Mouse (Mus musculus) hindbrain, embryonic 15.5 days (tissue): ENCODE measurements around the gene Npw. TPM values are rescaled to one million over a fixed set of nuclear protein-coding genes. Genes with fewer than 3 reads are reported as not detected.

Experiments
- ATAC-seq: fragments of 200-750 bp; cut with Nextera tagmentation; 2 replicates; pipeline ENCODE4 v1.8.0; 2017; ENCODE audit warnings: low read depth, moderate number of reproducible peaks, moderate TSS enrichment; ENCODE audit not compliant: low FRiP score
- H3K27ac ChIP-seq: fragments of 300-500 bp; sonication (generic); replicated peaks from 2 replicates; pipeline ENCODE4 v1.5.1; 2015; ENCODE audit warnings: mild to moderate bottlenecking, inconsistent platforms
- H3K27me3 ChIP-seq: fragments of 300-500 bp; sonication (generic); 2 replicates; pipeline ENCODE4 v1.6.1; 2015; ENCODE audit warnings: control low read depth, inconsistent platforms
- H3K36me3 ChIP-seq: fragments of 300-500 bp; sonication (generic); 2 replicates; pipeline ENCODE4 v1.6.1; 2015; ENCODE audit warnings: control low read depth, inconsistent platforms
- H3K4me1 ChIP-seq: fragments of 300-500 bp; sonication (generic); replicated peaks from 2 replicates; pipeline ENCODE4 v1.6.1; 2015; ENCODE audit warnings: control low read depth, inconsistent platforms
- H3K4me2 ChIP-seq: fragments of 300-500 bp; sonication (generic); 2 replicates; pipeline ENCODE4 v1.6.1; 2015; ENCODE audit warnings: moderate library complexity, mild to moderate bottlenecking, inconsistent platforms
- H3K4me3 ChIP-seq: fragments of 300-500 bp; sonication (generic); 2 replicates; pipeline ENCODE4 v1.5.1; 2015; ENCODE audit warnings: mild to moderate bottlenecking, inconsistent platforms
- H3K9ac ChIP-seq: fragments of 300-500 bp; sonication (generic); 2 replicates; pipeline ENCODE4 v1.6.1; 2015; ENCODE audit warnings: inconsistent platforms
- H3K9me3 ChIP-seq: fragments of 300-500 bp; sonication (generic); 2 replicates; pipeline ENCODE4 v1.6.1; 2016; ENCODE audit warnings: control low read depth, inconsistent platforms
- WGBS: fragments of 180-500 bp; shearing (Covaris S2); methylation state at CpG from one replicate; pipeline ENCODE4 v1.1.7; 2015; 5-methylcytosine and 5-hydroxymethylcytosine counted together
- polyA plus RNA-seq: library from polyadenylated mRNA; unstranded; fragments of >200 nt; fragmentation: Nextera tagmentation; extraction: Ambion mirVana; gene quantifications from 2 replicates; pipeline ENCODE4 v1.2.1, GENCODE M21; 2015

Gene Npw
- polyA plus RNA-seq, 1 experiment from 2014 or later: 0.31 TPM

GRCm38 (mm10) chr17:24689251-24690081 lies 31.2 kb upstream of the Npw start, which contains the start of gene Syngr3:
Gene Syngr3, minus strand, starts transcription at chr17:24689955.
- peak within 1 kb of the TSS; percentile 92 for H3K9ac ChIP-seq
- H3K27me3 ChIP-seq: peaks cover 7% of the 10 kb centered on the region
- peaks cover 12% of the 10 kb centered on the region; the same call in 1 of the 2 replicates for H3K36me3 ChIP-seq
- peak within 1 kb of the TSS; percentile 93 for H3K27ac ChIP-seq
- H3K4me1 ChIP-seq: peaks cover 44% of the 10 kb centered on the region
- peak within 1 kb of the TSS; percentile 58 for H3K4me2 ChIP-seq
- H3K9me3 ChIP-seq: no peaks in the 10 kb centered on the region
- 1% methylated on average over 44 of the region's 55 CpGs for WGBS
- H3K4me3 ChIP-seq: peak within 1 kb of the TSS; percentile 66
- peak; percentile 74 for ATAC-seq

- H3K4me1 ChIP-seq: peaks cover 41% of the 10 kb centered on the region
- H3K27ac ChIP-seq: no peak overlapping the region
- peak overlapping the region; percentile 3; the same call in 1 of the 2 replicates for H3K9ac ChIP-seq
- 17% methylated on average over 23 of the region's 23 CpGs for WGBS
- peaks cover 7% of the 10 kb centered on the region for H3K27me3 ChIP-seq
- peak overlapping the region; percentile 58 for H3K4me2 ChIP-seq
- H3K36me3 ChIP-seq: peaks cover 7% of the 10 kb centered on the region; the same call in 1 of the 2 replicates
- ATAC-seq: no peak
- peak overlapping the region; percentile 66 for H3K4me3 ChIP-seq
- no peaks in the 10 kb centered on the region for H3K9me3 ChIP-seq
These were observed 29.3 kb upstream of the Npw start for GRCm38 (mm10) chr17:24687599-24687998.

GRCm38 (mm10) chr17:24687146-24687595 lies 28.9 kb upstream of the Npw start:
- peaks cover 3% of the 10 kb centered on the region; the same call in 1 of the 2 replicates for H3K36me3 ChIP-seq
- H3K4me3 ChIP-seq: peak overlapping the region; percentile 66
- no peak overlapping the region for H3K27ac ChIP-seq
- H3K4me1 ChIP-seq: peaks cover 41% of the 10 kb centered on the region
- ATAC-seq: no peak
- no peaks in the 10 kb centered on the region for H3K9me3 ChIP-seq
- 3% methylated on average over 25 of the region's 25 CpGs for WGBS
- peaks cover 7% of the 10 kb centered on the region for H3K27me3 ChIP-seq
- H3K4me2 ChIP-seq: peak overlapping the region; percentile 58
- peak overlapping the region; percentile 3; the same call in 1 of the 2 replicates for H3K9ac ChIP-seq

- H3K9ac ChIP-seq: no peak overlapping the region
- WGBS: 32% methylated on average over 16 of the region's 16 CpGs
- H3K36me3 ChIP-seq: peaks cover 5% of the 10 kb centered on the region
- peaks cover 36% of the 10 kb centered on the region for H3K4me1 ChIP-seq
- no peak overlapping the region for H3K4me3 ChIP-seq
- no peak overlapping the region for H3K27ac ChIP-seq
- 0 out of 2 replicates have a peak overlapping the region, but pooled peaks have one; percentile 14 for H3K4me2 ChIP-seq
- no peak for ATAC-seq
- H3K9me3 ChIP-seq: no peaks in the 10 kb centered on the region
- H3K27me3 ChIP-seq: peaks cover 7% of the 10 kb centered on the region
These were observed 28.3 kb upstream of the Npw start for GRCm38 (mm10) chr17:24686514-24686913.

GRCm38 (mm10) chr17:24677500-24678080 lies 19.3 kb upstream of the Npw start:
- peaks cover 48% of the 10 kb centered on the region for H3K36me3 ChIP-seq
- no peak overlapping the region for H3K9ac ChIP-seq
- no peak overlapping the region for H3K4me3 ChIP-seq
- no peak overlapping the region for H3K27ac ChIP-seq
- WGBS: 93% methylated on average over 24 of the region's 24 CpGs
- no peaks in the 10 kb centered on the region for H3K27me3 ChIP-seq
- peaks cover 4% of the 10 kb centered on the region; the same call in 1 of the 2 replicates for H3K4me1 ChIP-seq
- ATAC-seq: no peak
- H3K4me2 ChIP-seq: no peak overlapping the region
- no peaks in the 10 kb centered on the region for H3K9me3 ChIP-seq

- H3K9ac ChIP-seq: no peak overlapping the region
- no peak overlapping the region for H3K4me2 ChIP-seq
- no peak for ATAC-seq
- H3K4me3 ChIP-seq: no peak overlapping the region
- H3K4me1 ChIP-seq: peaks cover 11% of the 10 kb centered on the region
- no peaks in the 10 kb centered on the region for H3K27me3 ChIP-seq
- WGBS: 93% methylated on average over 5 of the region's 5 CpGs
- peaks cover 46% of the 10 kb centered on the region for H3K36me3 ChIP-seq
- no peaks in the 10 kb centered on the region for H3K9me3 ChIP-seq
- H3K27ac ChIP-seq: no peak overlapping the region
These were observed 18.6 kb upstream of the Npw start for GRCm38 (mm10) chr17:24676877-24677276.

GRCm38 (mm10) chr17:24676187-24676586 lies 17.9 kb upstream of the Npw start:
- ATAC-seq: no peak
- no peaks in the 10 kb centered on the region for H3K27me3 ChIP-seq
- H3K9ac ChIP-seq: no peak overlapping the region
- no peaks in the 10 kb centered on the region for H3K9me3 ChIP-seq
- 61% methylated on average over 2 of the region's 2 CpGs for WGBS
- H3K4me2 ChIP-seq: no peak overlapping the region
- no peak overlapping the region for H3K27ac ChIP-seq
- H3K36me3 ChIP-seq: peaks cover 40% of the 10 kb centered on the region
- H3K4me1 ChIP-seq: peaks cover 18% of the 10 kb centered on the region
- H3K4me3 ChIP-seq: no peak overlapping the region

GRCm38 (mm10) chr17:24674277-24674676 lies 16.0 kb upstream of the Npw start:
- H3K4me3 ChIP-seq: no peak overlapping the region
- ATAC-seq: no peak
- 87% methylated on average over 7 of the region's 7 CpGs for WGBS
- no peaks in the 10 kb centered on the region for H3K27me3 ChIP-seq
- no peak overlapping the region for H3K4me2 ChIP-seq
- no peak overlapping the region for H3K9ac ChIP-seq
- no peak overlapping the region for H3K27ac ChIP-seq
- no peaks in the 10 kb centered on the region for H3K9me3 ChIP-seq
- peaks cover 28% of the 10 kb centered on the region for H3K4me1 ChIP-seq
- H3K36me3 ChIP-seq: peaks cover 28% of the 10 kb centered on the region

- Histone ChIP-seq H3K9me3 (no peaks in the 10 kb centered on the region), H3K27ac (no peak overlapping the region), H3K4me1 (peaks cover 36% of the 10 kb centered on the region), H3K36me3 (0 out of 2 replicates have a peak, but pooled peaks cover 8% of the 10 kb centered on the region), H3K4me3 (no peak overlapping the region), H3K9ac (no peak overlapping the region), H3K4me2 (peak overlapping the region; percentile 5; the same call in 1 of the 2 replicates), H3K27me3 (no peaks in the 10 kb centered on the region)
- WGBS: 32% methylated on average over 5 of the region's 5 CpGs
- no peak for ATAC-seq
These were observed 13.9 kb upstream of the Npw start for GRCm38 (mm10) chr17:24672141-24672540.

- Histone ChIP-seq H3K27me3 (no peaks in the 10 kb centered on the region), H3K36me3 (no peaks in the 10 kb centered on the region), H3K4me2 (peak overlapping the region; percentile 73), H3K9ac (0 out of 2 replicates have a peak overlapping the region, but pooled peaks have one; percentile 97), H3K9me3 (no peaks in the 10 kb centered on the region), H3K27ac (no peak overlapping the region), H3K4me3 (no peak overlapping the region), H3K4me1 (peaks cover 36% of the 10 kb centered on the region)
- WGBS: 79% methylated on average over 5 of the region's 5 CpGs
- no peak for ATAC-seq
These were observed 13.1 kb upstream of the Npw start for GRCm38 (mm10) chr17:24671346-24671745.

- peak overlapping the region; percentile 73 for H3K4me2 ChIP-seq
- whole genome bisulfite sequencing: 13% methylated on average over 8 of the region's 8 CpGs
- H3K4me3 ChIP-seq: peak overlapping the region; percentile 95
- ATAC-seq: no peak
- H3K9ac ChIP-seq: peak overlapping the region; percentile 97
- H3K36me3 ChIP-seq: no peaks in the 10 kb centered on the region
- H3K27ac ChIP-seq: peak overlapping the region; percentile 85
- H3K4me1 ChIP-seq: peaks cover 36% of the 10 kb centered on the region
- no peaks in the 10 kb centered on the region for H3K27me3 ChIP-seq
- no peaks in the 10 kb centered on the region for H3K9me3 ChIP-seq
These were observed 12.1 kb upstream of the Npw start for GRCm38 (mm10) chr17:24670246-24670844.
